Mouse (Mus musculus) forebrain, postnatal 0 days (tissue): Measurements from ENCODE around the gene Urad. TPM values are rescaled to one million over a fixed set of nuclear protein-coding genes. Genes with fewer than 3 reads are reported as not detected.

Source experiments
- ATAC-seq: fragments of 200-750 bp; cut with Nextera tagmentation; 2 replicates; pipeline ENCODE4 v1.8.0; 2017; ENCODE audit warnings: mild to moderate bottlenecking, moderate library complexity
- DNase-seq: peaks from one replicate; pipeline ENCODE4 v3.0.0-alpha.2; 2015
- H3K27ac ChIP-seq: fragments of 300-500 bp; sonication (generic); 2 replicates; pipeline ENCODE4 v1.5.1; 2014; ENCODE audit warnings: low read depth, mild to moderate bottlenecking, antibody characterized with exemption, low read length, moderate library complexity, mixed read lengths
- H3K27me3 ChIP-seq: fragments of 300-500 bp; sonication (generic); 2 replicates; pipeline ENCODE4 v1.6.1; 2014; ENCODE audit warnings: mild to moderate bottlenecking, low read length, mixed read lengths; ENCODE audit not compliant: insufficient read depth
- H3K36me3 ChIP-seq: fragments of 300-500 bp; sonication (generic); 2 replicates; pipeline ENCODE4 v1.6.1; 2014; ENCODE audit warnings: mild to moderate bottlenecking, moderate library complexity; ENCODE audit not compliant: insufficient read depth
- H3K4me1 ChIP-seq: fragments of 300-500 bp; sonication (generic); 2 replicates; pipeline ENCODE4 v1.6.1; 2014; ENCODE audit warnings: antibody characterized with exemption; ENCODE audit not compliant: insufficient read depth
- H3K4me2 ChIP-seq: fragments of 300-500 bp; sonication (generic); 2 replicates; pipeline ENCODE4 v1.6.1; 2014; ENCODE audit warnings: low read depth, mild to moderate bottlenecking, moderate library complexity
- H3K4me3 ChIP-seq: fragments of 300-500 bp; sonication (generic); 2 replicates; pipeline ENCODE4 v1.5.1; 2014; ENCODE audit warnings: low read depth, low read length, mixed read lengths
- H3K9ac ChIP-seq: fragments of 300-500 bp; sonication (generic); 2 replicates; pipeline ENCODE4 v1.6.1; 2014; ENCODE audit warnings: mild to moderate bottlenecking
- H3K9me3 ChIP-seq: fragments of 300-500 bp; sonication (generic); 2 replicates; pipeline ENCODE4 v1.6.1; 2016; ENCODE audit warnings: low read length
- CTCF ChIP-seq: sonication (generic); IDR thresholded peaks from 2 replicates; pipeline ENCODE4 v1.5.1; 2016; ENCODE audit warnings: antibody characterized with exemption, control low read depth, low read depth
- WGBS: fragments of 180-500 bp; shearing (Covaris S2); extraction: QIAGEN DNeasy Blood & Tissue Kit; methylation state at CpG from one replicate; pipeline ENCODE4 v1.1.7; 2014; 5-methylcytosine and 5-hydroxymethylcytosine counted together
- polyA plus RNA-seq: library from polyadenylated mRNA; unstranded; fragments of >200 nt; fragmentation: Nextera tagmentation; extraction: Ambion mirVana; gene quantifications from 2 replicates; pipeline ENCODE4 v1.2.1, GENCODE M21; 2015
- total RNA-seq: library from RNA; depleted of rRNA; stranded (reverse); fragments of >200 nt; gene quantifications from 2 replicates; pipeline ENCODE4 v1.2.3, GENCODE M21; 2014

The Urad gene
- total and polyA plus RNA-seq, 2 experiments from 2014 or later: not detected

- ATAC-seq (no peak), DNase-seq (no peak)
- Histone ChIP-seq H3K9ac (no peak overlapping the region), H3K4me2 (no peak overlapping the region), H3K9me3 (no peaks in the 10 kb centered on the region), H3K4me1 (no peaks in the 10 kb centered on the region), H3K36me3 (no peaks in the 10 kb centered on the region), H3K27me3 (peaks cover 94% of the 10 kb centered on the region), H3K4me3 (no peak overlapping the region), H3K27ac (no peak overlapping the region)
- TF ChIP-seq CTCF: no peak
- 1% methylated on average over 54 of the region's 58 CpGs for whole genome bisulfite sequencing
Observed at GRCm38 (mm10) chr5:147305856-147306637, 16.2 kb downstream of the Urad start.

GRCm38 (mm10) chr5:147305166-147305565, 17.1 kb downstream of the Urad start:
- H3K36me3 ChIP-seq: no peaks in the 10 kb centered on the region
- peaks cover 94% of the 10 kb centered on the region for H3K27me3 ChIP-seq
- no peak for ATAC-seq
- TF ChIP-seq CTCF: no peak
- DNase-seq: no peak
- no peaks in the 10 kb centered on the region for H3K4me1 ChIP-seq
- H3K4me3 ChIP-seq: no peak overlapping the region
- H3K4me2 ChIP-seq: no peak overlapping the region
- H3K9ac ChIP-seq: no peak overlapping the region
- no peaks in the 10 kb centered on the region for H3K9me3 ChIP-seq
- H3K27ac ChIP-seq: no peak overlapping the region
- 2% methylated on average over 16 of the region's 16 CpGs for WGBS

DNA sequence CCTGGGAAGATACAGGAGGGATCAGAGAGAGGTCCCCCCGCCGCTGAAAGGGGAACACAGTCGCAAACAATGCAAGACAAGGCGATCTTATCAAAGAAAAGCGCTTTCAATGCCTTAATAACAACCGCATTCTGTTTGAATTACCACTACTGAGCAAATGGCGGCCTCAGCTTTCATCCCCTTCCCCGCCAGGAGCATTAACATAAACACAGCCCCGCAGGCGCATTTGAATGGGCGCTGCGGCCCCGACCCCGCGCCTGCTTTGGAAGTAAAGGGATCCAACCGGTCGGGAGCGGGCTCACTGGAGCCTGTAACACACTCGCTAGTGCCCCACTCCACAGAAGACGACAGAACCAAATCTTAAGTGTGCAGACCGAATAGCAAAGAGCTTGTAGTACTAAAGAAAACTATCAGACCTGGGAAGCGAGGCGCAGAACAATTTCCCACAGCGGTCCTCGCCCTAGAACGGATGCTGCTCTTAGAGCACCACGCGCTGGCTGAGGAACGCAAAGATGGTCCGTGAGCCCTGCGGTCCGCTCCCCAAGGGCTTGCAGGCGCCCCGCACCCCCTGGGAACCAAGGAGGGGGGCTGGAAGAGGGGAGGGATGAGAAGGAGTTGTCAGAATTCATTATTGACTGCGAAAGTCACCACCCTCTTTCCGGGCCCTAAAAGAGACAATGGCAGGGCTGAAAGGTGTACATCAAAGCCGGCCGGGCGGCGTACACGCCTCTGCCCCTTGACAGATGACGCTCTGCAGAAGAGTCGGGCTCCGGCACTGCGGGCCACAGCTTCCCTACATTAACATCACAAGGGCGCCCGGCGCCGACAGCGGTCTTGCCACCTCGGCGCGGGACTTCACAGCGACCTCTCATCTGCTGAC, 17.7 kb downstream of the Urad start:
- ATAC-seq (no peak), DNase-seq (no peak)
- WGBS: under 1% methylated on average over 54 of the region's 54 CpGs
- no peak overlapping the region for H3K9ac ChIP-seq
- no peak overlapping the region for H3K4me3 ChIP-seq
- TF ChIP-seq CTCF: no peak
- no peaks in the 10 kb centered on the region for H3K36me3 ChIP-seq
- no peak overlapping the region for H3K4me2 ChIP-seq
- H3K9me3 ChIP-seq: no peaks in the 10 kb centered on the region
- H3K27ac ChIP-seq: no peak overlapping the region
- 0 out of 2 replicates have a peak, but pooled peaks cover under 1% of the 10 kb centered on the region for H3K4me1 ChIP-seq
- peaks cover 94% of the 10 kb centered on the region for H3K27me3 ChIP-seq

GRCm38 (mm10) chr5:147302746-147303400, 19.4 kb downstream of the Urad start:
- peaks cover 94% of the 10 kb centered on the region for H3K27me3 ChIP-seq
- WGBS: 5% methylated on average over 13 of the region's 13 CpGs
- no peak for DNase-seq

DNA sequence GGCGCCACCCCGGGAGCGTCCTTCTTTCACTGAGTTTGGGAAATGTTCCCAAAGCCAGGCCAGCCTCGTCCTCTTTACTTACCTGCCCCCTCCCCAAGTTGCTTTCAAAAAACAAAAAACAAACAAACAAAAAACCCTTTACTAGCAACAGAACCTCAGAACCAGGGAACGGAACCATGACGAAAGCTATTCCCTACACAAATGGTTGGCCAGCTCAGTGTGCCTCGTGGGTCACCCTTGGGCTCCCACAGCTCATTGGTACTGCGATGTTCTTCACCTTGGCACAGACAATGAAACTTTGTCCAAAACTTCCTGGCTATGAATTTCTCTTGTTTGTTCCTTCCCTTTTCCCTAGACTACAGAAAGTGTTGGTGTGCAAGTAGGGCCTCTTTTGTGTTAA, 20.1 kb downstream of the Urad start:
- TF ChIP-seq CTCF: no peak
- peaks cover 92% of the 10 kb centered on the region for H3K27me3 ChIP-seq
- no peak overlapping the region for H3K9ac ChIP-seq

More at GRCm38 (mm10) chr5:147302746-147303400, 19.4 kb downstream of the Urad start:
- H3K9ac ChIP-seq: no peak overlapping the region
- no peaks in the 10 kb centered on the region for H3K36me3 ChIP-seq
- no peak overlapping the region for H3K4me3 ChIP-seq
- ATAC-seq: no peak
- no peak overlapping the region for H3K27ac ChIP-seq
- H3K4me2 ChIP-seq: no peak overlapping the region
- TF ChIP-seq CTCF: no peak
- 0 out of 2 replicates have a peak, but pooled peaks cover 3% of the 10 kb centered on the region for H3K4me1 ChIP-seq
- no peaks in the 10 kb centered on the region for H3K9me3 ChIP-seq

DNA sequence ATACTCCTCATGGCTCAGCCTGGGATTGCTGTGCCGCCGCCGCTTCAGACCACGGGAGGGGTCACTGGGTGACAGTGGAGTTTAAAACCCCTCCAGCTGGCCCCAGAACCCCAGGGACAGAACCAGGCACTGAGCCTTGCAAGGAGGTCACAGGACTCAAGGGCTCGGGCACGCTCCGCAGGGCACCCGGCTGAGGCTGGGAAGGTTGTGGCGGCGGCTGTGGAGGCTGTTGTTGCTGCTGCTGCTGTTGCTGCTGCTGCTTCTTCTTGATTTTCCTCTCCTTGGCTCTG, 20.5 kb downstream of the Urad start:
- no peak overlapping the region for H3K4me3 ChIP-seq
- DNase-seq (no peak), ATAC-seq (no peak)
- H3K4me1 ChIP-seq: 0 out of 2 replicates have a peak, but pooled peaks cover 3% of the 10 kb centered on the region
- no peak for TF ChIP-seq CTCF
- 2% methylated on average over 10 of the region's 10 CpGs for WGBS
- no peak overlapping the region for H3K27ac ChIP-seq
- H3K36me3 ChIP-seq: no peaks in the 10 kb centered on the region
- H3K27me3 ChIP-seq: peaks cover 92% of the 10 kb centered on the region
- no peak overlapping the region for H3K4me2 ChIP-seq
- no peaks in the 10 kb centered on the region for H3K9me3 ChIP-seq
- H3K9ac ChIP-seq: no peak overlapping the region

More for the DNA sequence above, 20.1 kb downstream of the Urad start:
- Histone ChIP-seq H3K36me3 (no peaks in the 10 kb centered on the region), H3K4me1 (0 out of 2 replicates have a peak, but pooled peaks cover 3% of the 10 kb centered on the region), H3K9me3 (no peaks in the 10 kb centered on the region), H3K27ac (no peak overlapping the region), H3K4me2 (no peak overlapping the region), H3K4me3 (no peak overlapping the region)
- WGBS: 3% methylated on average over 8 of the region's 8 CpGs
- ATAC-seq (no peak), DNase-seq (no peak)
